Mouse (Mus musculus) liver, embryonic 14.5 days (tissue): ENCODE measurements around the gene Ttyh3. TPM values are rescaled to one million over a fixed set of nuclear protein-coding genes. Genes with fewer than 3 reads are reported as not detected.

ENCODE experiments used
- ATAC-seq: fragments of 200-750 bp; cut with Nextera tagmentation; 2 replicates; pipeline ENCODE4 v1.8.0; 2017; ENCODE audit warnings: moderate number of reproducible peaks, mild to moderate bottlenecking, moderate library complexity; ENCODE audit not compliant: insufficient read depth
- DNase-seq, 3 experiments: peaks; one replicate each; pipeline ENCODE4 v3.0.0-alpha.2; 2012 to 2013; ENCODE audit warnings: low read depth in 3 of 3, low spot score in 3 of 3
- H3K27ac ChIP-seq: fragments of 300-500 bp; sonication (generic); 2 replicates; pipeline ENCODE4 v1.5.1; 2014; ENCODE audit warnings: moderate library complexity, mild to moderate bottlenecking, control low read depth, inconsistent platforms
- H3K27me3 ChIP-seq: fragments of 300-500 bp; sonication (generic); 2 replicates; pipeline ENCODE4 v1.6.1; 2014; ENCODE audit warnings: mild to moderate bottlenecking, low read length, moderate library complexity; ENCODE audit not compliant: control insufficient read depth, insufficient read depth
- H3K36me3 ChIP-seq: fragments of 300-500 bp; sonication (generic); replicated peaks from 2 replicates; pipeline ENCODE4 v1.6.1; 2014; ENCODE audit warnings: low read depth; ENCODE audit not compliant: control insufficient read depth, insufficient read depth
- H3K4me1 ChIP-seq, 2 experiments: fragments of 200-500 bp in 1 of 2; fragments of 300-500 bp in 1 of 2; sonication (generic) in 1 of 2; replicated peaks; 2 replicates each; pipeline ENCODE4 v1.6.1; 2012 to 2014; ENCODE audit warnings: antibody characterized with exemption in 1 of 2, inconsistent platforms in 1 of 2, low read length in 1 of 2; ENCODE audit not compliant: control insufficient read depth in 2 of 2, insufficient read depth in 2 of 2
- H3K4me2 ChIP-seq: fragments of 300-500 bp; sonication (generic); 2 replicates; pipeline ENCODE4 v1.6.1; 2014; ENCODE audit warnings: low read depth, mild to moderate bottlenecking, control low read depth, moderate library complexity
- H3K4me3 ChIP-seq, 2 experiments: fragments of 200-500 bp in 1 of 2; fragments of 300-500 bp in 1 of 2; sonication (generic) in 1 of 2; 2 replicates each; pipeline ENCODE4 v1.5.1; 2012 to 2014; ENCODE audit warnings: low read depth in 2 of 2, low read length in 2 of 2, mild to moderate bottlenecking in 2 of 2, control low read depth in 1 of 2, inconsistent platforms in 1 of 2, moderate library complexity in 1 of 2; ENCODE audit not compliant: insufficient read depth in 1 of 2
- H3K9ac ChIP-seq: fragments of 300-500 bp; sonication (generic); replicated peaks from 2 replicates; pipeline ENCODE4 v1.6.1; 2014; ENCODE audit warnings: mild to moderate bottlenecking, control low read depth, moderate library complexity
- H3K9me3 ChIP-seq: fragments of 300-500 bp; sonication (generic); 2 replicates; pipeline ENCODE4 v1.6.1; 2016; ENCODE audit warnings: low read length, mixed read lengths; ENCODE audit not compliant: control insufficient read depth
- CTCF ChIP-seq: IDR thresholded peaks from 2 replicates; pipeline ENCODE4 v1.5.1; 2016; ENCODE audit warnings: antibody characterized with exemption, low read depth, control low read depth
- EP300 ChIP-seq: IDR thresholded peaks from 2 replicates; pipeline ENCODE4 v1.6.1; 2016; ENCODE audit warnings: antibody characterized with exemption, low read depth
- WGBS: fragments of 180-500 bp; shearing (Covaris S2); extraction: QIAGEN DNeasy Blood & Tissue Kit; methylation state at CpG from one replicate; pipeline ENCODE4 v1.1.7; 2014; ENCODE audit not compliant: insufficient replicate concordance; 5-methylcytosine and 5-hydroxymethylcytosine counted together
- polyA plus RNA-seq, 2 experiments: library from polyadenylated mRNA; depleted of rRNA in 1 of 2; stranded (reverse) in 1 of 2; unstranded in 1 of 2; fragments of >200 nt; fragmentation: Nextera tagmentation in 1 of 2; extraction: Ambion mirVana in 1 of 2; gene quantifications; 2 replicates each; pipeline versions ENCODE4 v1.2.1 to v1.2.3; 2012 to 2014

Gene Ttyh3
- polyA plus RNA-seq, 2 experiments: 5.4 to 8.3 TPM

DNA sequence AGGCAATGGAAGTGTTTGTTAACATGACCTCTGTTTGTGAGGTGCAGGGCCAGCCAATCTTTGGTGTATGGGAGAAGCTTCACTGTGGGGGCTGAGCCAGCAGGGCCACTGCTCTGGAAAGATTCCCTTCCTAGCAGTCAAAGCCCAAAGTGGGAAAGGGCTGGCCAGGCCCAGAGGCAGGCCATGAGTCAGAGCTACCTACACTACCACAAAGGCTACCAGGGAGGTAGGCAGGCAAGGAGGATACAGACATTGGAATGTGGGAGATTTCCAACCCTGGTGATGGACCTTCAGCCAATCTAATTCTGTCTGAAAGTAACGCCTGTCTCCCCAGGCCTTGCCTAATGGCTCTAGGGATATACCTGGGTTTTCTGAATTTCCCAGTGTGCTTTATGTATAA is 32.1 kb upstream of the Ttyh3 start:
- Histone ChIP-seq H3K36me3 (no peaks in the 10 kb centered on the region), H3K9me3 (no peaks in the 10 kb centered on the region), H3K9ac (no peak overlapping the region), H3K4me1 (peaks cover 2 to 7% of the 10 kb centered on the region in 2 experiments; a peak in 3 of 4 replicates), H3K4me2 (no peak overlapping the region), H3K27ac (no peak overlapping the region), H3K4me3 (no peak overlapping the region), H3K27me3 (no peaks in the 10 kb centered on the region)
- ATAC-seq (no peak), DNase-seq (no peak)
- TF ChIP-seq CTCF (no peak), EP300 (no peak)
- WGBS: 70% methylated on average over 1 of the region's 1 CpGs

- H3K27ac ChIP-seq: no peak overlapping the region
- TF ChIP-seq CTCF: no peak
- TF ChIP-seq EP300: no peak
Measured at GRCm38 (mm10) chr5:140680051-140680450, 31.2 kb upstream of the Ttyh3 start.

GRCm38 (mm10) chr5:140677137-140677536 is 28.3 kb upstream of the Ttyh3 start:
- Histone ChIP-seq H3K4me1 (peaks cover 2 to 4% of the 10 kb centered on the region in 2 experiments; a peak in 2 of 4 replicates), H3K36me3 (no peaks in the 10 kb centered on the region), H3K27ac (no peak overlapping the region), H3K27me3 (no peaks in the 10 kb centered on the region), H3K9ac (no peak overlapping the region), H3K4me2 (no peak overlapping the region), H3K4me3 (no peak overlapping the region), H3K9me3 (no peaks in the 10 kb centered on the region)
- WGBS: 65% methylated on average over 6 of the region's 6 CpGs
- no peak for ATAC-seq
- DNase-seq: no peak
- TF ChIP-seq CTCF (no peak), EP300 (no peak)

More at GRCm38 (mm10) chr5:140680051-140680450, 31.2 kb upstream of the Ttyh3 start:
- Histone ChIP-seq H3K4me2 (no peak overlapping the region), H3K4me3 (no peak overlapping the region), H3K36me3 (no peaks in the 10 kb centered on the region), H3K27me3 (no peaks in the 10 kb centered on the region), H3K4me1 (peaks cover 2 to 7% of the 10 kb centered on the region in 2 experiments; a peak in 3 of 4 replicates), H3K9ac (no peak overlapping the region), H3K9me3 (no peaks in the 10 kb centered on the region)
- ATAC-seq: no peak
- WGBS: 66% methylated on average over 6 of the region's 6 CpGs
- no peak for DNase-seq

DNA sequence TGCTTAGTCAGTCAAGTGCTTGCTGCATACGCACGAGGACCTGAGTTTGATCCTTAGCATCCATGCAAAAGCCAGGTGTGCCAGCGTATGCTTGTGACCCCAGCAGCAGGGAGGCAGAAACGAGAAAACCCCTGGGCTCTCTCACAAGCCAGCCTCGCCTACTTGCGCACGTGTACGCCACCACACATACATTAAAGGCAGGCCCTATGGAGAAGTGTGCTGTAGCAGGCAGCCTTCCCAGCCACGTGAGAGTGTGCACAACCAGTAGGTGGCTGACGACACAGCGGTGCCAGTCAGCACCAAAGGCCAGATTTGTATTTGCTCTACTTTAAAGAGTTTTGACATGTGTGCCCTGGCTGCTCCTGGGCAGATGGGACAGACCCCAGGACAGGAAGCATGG is 26.8 kb upstream of the Ttyh3 start:
- DNase-seq (no peak), ATAC-seq (no peak)
- no peak overlapping the region for H3K4me3 ChIP-seq
- no peaks in the 10 kb centered on the region for H3K27me3 ChIP-seq
- H3K4me1 ChIP-seq: no peaks in the 10 kb centered on the region
- no peak overlapping the region for H3K9ac ChIP-seq
- 78% methylated on average over 11 of the region's 11 CpGs for WGBS
- H3K4me2 ChIP-seq: no peak overlapping the region
- TF ChIP-seq CTCF: no peak
- TF ChIP-seq EP300: no peak
- no peak overlapping the region for H3K27ac ChIP-seq
- no peaks in the 10 kb centered on the region for H3K9me3 ChIP-seq
- no peaks in the 10 kb centered on the region for H3K36me3 ChIP-seq

DNA sequence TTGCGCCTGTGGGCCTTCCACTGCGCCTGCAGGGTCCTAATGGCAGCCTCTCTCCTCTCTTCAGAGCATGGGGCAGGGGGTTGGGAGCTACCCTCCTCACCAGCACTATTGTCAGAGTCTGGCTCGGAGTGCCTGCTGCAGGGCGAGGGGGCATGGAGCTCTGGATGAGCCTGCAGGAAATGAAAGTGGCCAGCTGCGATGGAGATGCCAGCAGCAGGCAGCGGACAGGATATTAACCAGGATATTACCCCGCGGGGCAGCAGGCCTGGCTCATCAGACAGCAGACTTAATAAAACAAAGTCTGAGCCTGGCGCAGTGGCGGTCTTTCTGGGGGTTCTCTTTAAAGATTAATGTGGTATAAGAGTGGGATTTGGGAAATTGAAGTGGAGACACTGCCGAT is 26.2 kb upstream of the Ttyh3 start:
- no peak overlapping the region for H3K9ac ChIP-seq
- H3K27ac ChIP-seq: no peak overlapping the region
- TF ChIP-seq EP300 (no peak), CTCF (no peak)
- WGBS: 73% methylated on average over 11 of the region's 11 CpGs
- H3K4me1 ChIP-seq: no peaks in the 10 kb centered on the region
- H3K36me3 ChIP-seq: no peaks in the 10 kb centered on the region
- no peak for DNase-seq
- H3K27me3 ChIP-seq: no peaks in the 10 kb centered on the region
- no peak overlapping the region for H3K4me2 ChIP-seq
- no peak for ATAC-seq
- no peak overlapping the region for H3K4me3 ChIP-seq
- no peaks in the 10 kb centered on the region for H3K9me3 ChIP-seq
